Mouse (Mus musculus) cortical plate, adult 2 months (tissue): Measurements from ENCODE around the gene Lrrc8e.

Source experiments
- CTCF ChIP-seq: fragments of 200-500 bp; IDR thresholded peaks from 2 replicates; pipeline ENCODE4 v1.5.1; 2011; ENCODE audit warnings: mild to moderate bottlenecking, control low read depth, low read length; ENCODE audit not compliant: insufficient read depth; ENCODE audit errors: extremely low read depth
- POLR2A ChIP-seq: fragments of 200-500 bp; IDR thresholded peaks from 2 replicates; pipeline ENCODE4 v1.6.1; 2011; ENCODE audit warnings: mild to moderate bottlenecking, low read length, control low read depth; ENCODE audit not compliant: insufficient read depth; ENCODE audit errors: extremely low read depth

DNA sequence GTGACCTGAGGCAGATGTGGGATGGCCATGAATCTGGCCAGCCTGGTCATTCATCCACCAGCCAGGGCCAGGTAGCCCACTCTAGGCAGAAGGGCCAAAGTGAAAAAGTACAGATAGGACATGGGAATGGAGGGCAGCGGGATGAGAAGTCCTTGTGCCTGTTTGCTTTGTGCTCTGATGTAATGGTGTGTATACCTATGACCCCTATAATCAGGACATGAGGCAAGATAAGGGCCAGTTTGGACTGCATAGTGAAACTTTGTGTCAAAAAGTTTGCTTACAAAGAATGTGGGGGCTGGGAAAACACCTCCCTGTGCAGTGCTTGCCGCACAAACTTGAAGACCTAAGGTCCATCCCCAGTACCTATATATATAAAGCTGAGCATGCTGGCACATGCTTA lies 40.5 kb upstream of the Lrrc8e start:
- TF ChIP-seq POLR2A (no peak), CTCF (no peak)
